Mouse (Mus musculus): Measurements from ENCODE around the gene Dnaja3.

Gene Dnaja3

GRCm38 (mm10) chr16:4639831-4640237, at the start of gene Dnaja3, which contains the start of gene Vasn:
TSS of gene Dnaja3 (plus strand) at chr16:4639989.
TSS of gene Vasn (plus strand) at chr16:4639941.
- DNase-seq (ENCODE audit: low spot score in 2 of 2), result peak; percentile 76 to 77

GRCm38 (mm10) chr16:4590236-4590635, 49.6 kb upstream of the Dnaja3 start:
- DNase-seq (ENCODE audit: low spot score in 2 of 2), result no peak

- peak; percentile 57 to 70 for DNase-seq (ENCODE audit: low spot score in 2 of 2)
Observed at GRCm38 (mm10) chr16:4592909-4593875, 46.6 kb upstream of the Dnaja3 start.

GRCm38 (mm10) chr16:4593971-4594813, 45.6 kb upstream of the Dnaja3 start, which contains the start of gene Glis2:
TSS of gene Glis2 (plus strand) at chr16:4594713.
- peak in 1 of 2 experiments; percentile 42 for DNase-seq (ENCODE audit: low spot score in 2 of 2)

GRCm38 (mm10) chr16:4594814-4595526, 44.8 kb upstream of the Dnaja3 start:
- no peak for DNase-seq (ENCODE audit: low spot score in 2 of 2)

GRCm38 (mm10) chr16:4595527-4595963, 44.2 kb upstream of the Dnaja3 start:
- no peak for DNase-seq (ENCODE audit: low spot score in 2 of 2)

- no peak for DNase-seq (ENCODE audit: low spot score in 2 of 2)
Observed at GRCm38 (mm10) chr16:4596141-4596728, 43.6 kb upstream of the Dnaja3 start.

- DNase-seq (ENCODE audit: low spot score in 2 of 2), result no peak
Observed at GRCm38 (mm10) chr16:4596836-4597235, 43.0 kb upstream of the Dnaja3 start.

- DNase-seq (ENCODE audit: low spot score in 2 of 2), result no peak
Observed at GRCm38 (mm10) chr16:4597296-4597695, 42.5 kb upstream of the Dnaja3 start.

- no peak for DNase-seq (ENCODE audit: low spot score in 2 of 2)
Observed at GRCm38 (mm10) chr16:4598041-4598440, 41.7 kb upstream of the Dnaja3 start.

- no peak for DNase-seq (ENCODE audit: low spot score in 2 of 2)
Observed at GRCm38 (mm10) chr16:4598891-4599543, 40.8 kb upstream of the Dnaja3 start.

GRCm38 (mm10) chr16:4599616-4600015, 40.2 kb upstream of the Dnaja3 start:
- no peak for DNase-seq (ENCODE audit: low spot score in 2 of 2)

- no peak for DNase-seq (ENCODE audit: low spot score in 2 of 2)
Observed at GRCm38 (mm10) chr16:4600701-4601310, 39.0 kb upstream of the Dnaja3 start.

- no peak for DNase-seq (ENCODE audit: low spot score in 2 of 2)
Observed at GRCm38 (mm10) chr16:4602189-4602588, 37.6 kb upstream of the Dnaja3 start.

- DNase-seq (ENCODE audit: low spot score in 2 of 2), result no peak
Observed at GRCm38 (mm10) chr16:4602766-4603452, 36.9 kb upstream of the Dnaja3 start.

GRCm38 (mm10) chr16:4603453-4603837, 36.3 kb upstream of the Dnaja3 start:
- no peak for DNase-seq (ENCODE audit: low spot score in 2 of 2)

GRCm38 (mm10) chr16:4604293-4604837, 35.4 kb upstream of the Dnaja3 start:
- no peak for DNase-seq (ENCODE audit: low spot score in 2 of 2)

- DNase-seq (ENCODE audit: low spot score in 2 of 2), result no peak
Observed at GRCm38 (mm10) chr16:4605514-4606131, 34.2 kb upstream of the Dnaja3 start.
